Mouse (Mus musculus) cortical plate, adult 2 months (tissue): ENCODE results near the gene Gprc5a.

ENCODE experiments used
- CTCF ChIP-seq: fragments of 200-500 bp; IDR thresholded peaks from 2 replicates; pipeline ENCODE4 v1.5.1; 2011; ENCODE audit warnings: mild to moderate bottlenecking, control low read depth, low read length; ENCODE audit not compliant: insufficient read depth; ENCODE audit errors: extremely low read depth
- POLR2A ChIP-seq: fragments of 200-500 bp; IDR thresholded peaks from 2 replicates; pipeline ENCODE4 v1.6.1; 2011; ENCODE audit warnings: mild to moderate bottlenecking, low read length, control low read depth; ENCODE audit not compliant: insufficient read depth; ENCODE audit errors: extremely low read depth

- TF ChIP-seq CTCF: no peak
- TF ChIP-seq POLR2A: no peak
These were observed 9.6 kb upstream of the Gprc5a start for GRCm38 (mm10) chr6:135055882-135056281.
